Mouse (Mus musculus): ENCODE results near the gene Ndufaf8.

DNA sequence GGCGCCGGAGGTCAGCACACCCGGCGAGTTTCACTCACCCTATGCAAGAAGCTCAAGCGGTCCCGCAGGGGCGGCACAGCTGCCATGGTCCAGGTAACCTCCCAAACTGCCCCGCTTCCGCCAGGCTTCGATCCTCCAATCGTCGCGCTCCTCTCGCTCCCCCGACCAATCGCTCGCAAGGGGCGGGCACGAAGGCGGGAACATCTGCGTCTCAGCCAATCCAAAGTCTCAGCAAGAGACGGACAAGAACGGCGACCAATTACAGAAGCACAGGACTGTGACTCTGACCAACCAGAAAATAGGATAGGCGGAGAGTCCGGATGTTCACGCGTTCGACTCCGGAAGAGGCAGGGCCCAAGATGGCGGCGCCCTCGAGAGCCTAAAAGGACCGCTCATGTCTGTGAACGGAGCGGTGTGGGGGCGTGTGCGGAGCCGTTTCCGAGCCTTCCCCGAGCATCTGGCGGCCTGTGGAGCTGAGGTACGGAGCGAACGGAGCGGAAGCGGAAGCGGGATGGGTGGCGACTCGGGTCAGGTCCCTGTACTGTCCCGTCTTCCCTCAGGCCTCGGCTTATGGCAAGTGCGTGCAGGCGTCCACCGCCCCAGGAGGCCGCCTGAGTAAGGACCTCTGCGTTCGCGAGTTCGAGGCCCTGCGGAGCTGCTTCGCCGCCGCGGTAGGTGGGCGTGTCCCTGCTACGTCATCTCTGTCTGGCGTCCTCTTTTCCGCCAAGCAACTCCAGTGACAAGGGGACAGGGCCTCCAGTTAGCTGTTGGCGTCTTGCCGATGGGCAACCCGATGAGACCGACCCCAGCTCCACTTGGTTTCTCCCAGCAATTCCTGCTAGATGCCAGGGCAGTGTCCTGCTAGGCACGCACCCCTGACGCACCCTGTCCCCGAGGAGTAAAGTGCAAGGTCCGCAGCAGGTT, at the start of gene Ndufaf8, which contains the start of gene Tepsin:
- TF ChIP-seq CTCF (IDR thresholded peaks at IDR 0.05; ENCODE audit: low read depth, low read length) (no peak), POLR2A (IDR thresholded peaks at IDR 0.05; ENCODE audit: extremely low read depth, insufficient read depth, low read length) (peak; percentile 61)
